8 mouse cellular contexts compared by ENCODE assay signal in the genomic region with DNA sequence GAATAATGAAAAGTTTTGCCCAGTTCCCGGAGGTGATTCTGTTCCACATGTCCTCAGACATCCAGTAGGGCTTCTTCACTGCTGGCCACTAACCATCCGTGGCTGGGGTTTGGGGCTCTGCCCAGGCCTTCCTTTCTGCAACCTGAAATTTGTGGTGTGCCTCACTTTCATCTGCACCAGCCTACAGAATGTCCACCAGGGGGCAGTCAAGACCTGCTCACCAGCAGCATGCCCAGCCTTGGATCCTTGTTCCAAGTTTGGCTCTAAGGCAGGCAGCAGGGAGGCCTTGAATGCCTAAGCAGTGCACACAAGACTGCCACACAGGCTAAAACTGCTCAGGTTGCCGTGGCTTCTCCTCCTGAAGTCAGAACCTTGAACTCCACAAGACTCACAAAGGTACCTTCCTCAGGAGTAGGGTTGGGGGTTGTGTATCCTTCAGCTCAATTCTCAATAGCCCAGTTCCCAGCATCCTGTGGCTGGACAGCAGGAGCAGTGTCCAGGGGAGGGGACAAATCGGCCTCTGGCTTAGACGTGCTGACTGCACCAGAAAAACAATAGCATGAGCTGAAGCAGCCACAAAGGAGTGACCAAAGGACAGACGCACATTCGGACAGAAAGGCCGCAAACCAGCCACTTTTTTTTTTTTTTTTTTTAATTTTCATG. TPM values are rescaled to one million over a fixed set of nuclear protein-coding genes. Genes with fewer than 3 reads are reported as not detected.
A peak's percentile ranks its signal among the peaks of the same experiment; 100 is the strongest.
DNase-seq lines count a peak whose midpoint lies in the region.

No protein-coding gene starts in this region.

- peak overlapping the region; percentile 42 for H3K4me3 ChIP-seq in megakaryocyte, embryonic 14.5 days (replicated peaks)

- H3K27me3 ChIP-seq in megakaryocyte, embryonic 14.5 days (replicated peaks): peaks cover 26% of the 10 kb centered on the region

- intact Hi-C loops in gastrocnemius, postnatal 14 days (cut with DNase I; ENCODE audit: low total_unique reads): loop anchor here (5.0 kb wide), 2 partner anchors 37 to 212 kb away; no protein-coding TSS in a partner anchor

- peaks cover 65% of the 10 kb centered on the region for H3K4me1 ChIP-seq in megakaryocyte, embryonic 14.5 days

- no peaks in the 10 kb centered on the region for H3K9me3 ChIP-seq in megakaryocyte, embryonic 14.5 days

- H3K36me3 ChIP-seq in megakaryocyte, embryonic 14.5 days (replicated peaks; ENCODE audit: low read length): peaks cover 18% of the 10 kb centered on the region

- DNase-seq in adipocyte (ENCODE audit: low spot score): peak; percentile 93
- DNase-seq in embryo, embryonic 10 days (ENCODE audit: low spot score): peak; percentile 95
- DNase-seq in gastrocnemius, postnatal 14 days: peak; percentile 90
- peak; percentile 91 for DNase-seq in induced T-regulatory cell, adult 2 months (ENCODE audit: low read depth)
- DNase-seq in left cerebral cortex, adult 8-10 months (ENCODE audit: low spot score in 2 of 2): peak; percentile 68 to 82
- DNase-seq in right cerebral cortex, adult 2 months (ENCODE audit: low spot score in 2 of 2): peak; percentile 86 to 88
- DNase-seq in urinary bladder, postnatal 10 days (ENCODE audit: low spot score): peak; percentile 60

RNA-seq across cellular contexts. Expression of a gene that starts 9.0 kb away (rescaled TPM):
- total RNA-seq in gastrocnemius, postnatal 14 days (2021): 1 to 10 TPM; 2.3 to 2.9 TPM
- 10 to 100 TPM; 10.2 to 19.4 (median 12.9) TPM for total RNA-seq in left cerebral cortex, adult 8-10 months (2022)
- polyA plus RNA-seq in megakaryocyte, embryonic 14.5 days (2012; ENCODE audit: insufficient read depth, low replicate concordance): 4.3 and 6.3 TPM in 2 replicates

RNA-seq across cellular contexts. Expression of a gene that starts 9.2 kb away (rescaled TPM):
- total RNA-seq in gastrocnemius, postnatal 14 days (2021): 10 to 100 TPM; 48.1 to 48.8 TPM
- total RNA-seq in left cerebral cortex, adult 8-10 months (2022): 10 to 100 TPM; 63.3 to 69.9 (median 64.2) TPM
- polyA plus RNA-seq in megakaryocyte, embryonic 14.5 days (2012; ENCODE audit: insufficient read depth, low replicate concordance): 18.8 and 58.8 TPM in 2 replicates

RNA-seq across cellular contexts. Expression of a gene that starts 28.6 kb away (rescaled TPM):
- 10 to 100 TPM; 10.7 to 11.3 TPM for total RNA-seq in gastrocnemius, postnatal 14 days (2021)
- total RNA-seq in left cerebral cortex, adult 8-10 months (2022): 10 to 100 TPM; 17.6 to 21.2 (median 19.5) TPM
- 1.4 and 4.3 TPM in 2 replicates for polyA plus RNA-seq in megakaryocyte, embryonic 14.5 days (2012; ENCODE audit: insufficient read depth, low replicate concordance)

RNA-seq across cellular contexts. Expression of a gene that starts 38.8 kb away (rescaled TPM):
- under 1 TPM in 1 of 2 experiments, not detected in 1; 0.04 TPM for total RNA-seq in gastrocnemius, postnatal 14 days (2021)
- total RNA-seq in left cerebral cortex, adult 8-10 months (2022): 10 to 100 TPM; 56.8 to 64.3 (median 60.9) TPM
- 0.27 and 0.88 TPM in 2 replicates for polyA plus RNA-seq in megakaryocyte, embryonic 14.5 days (2012; ENCODE audit: insufficient read depth, low replicate concordance)

Comparison
In these comparisons a context has a peak if more than half of its experiments do, and no peak if none do; other contexts are left out.
1. Peak in every context shown above with its lines: DNase-seq and H3K4me3 ChIP-seq.